Mouse (Mus musculus) intestine, embryonic 16.5 days (tissue): Measurements from ENCODE around the gene Kansl3. TPM values are rescaled to one million over a fixed set of nuclear protein-coding genes. Genes with fewer than 3 reads are reported as not detected.

Experiments
- ATAC-seq: fragments of 200-750 bp; cut with Nextera tagmentation; 2 replicates; pipeline ENCODE4 v1.8.0; 2017; ENCODE audit warnings: moderate TSS enrichment, moderate library complexity
- H3K27ac ChIP-seq: fragments of 300-500 bp; sonication (generic); 2 replicates; pipeline ENCODE4 v1.5.1; 2014; ENCODE audit warnings: mild to moderate bottlenecking, low read length
- H3K27me3 ChIP-seq: fragments of 300-500 bp; sonication (generic); replicated peaks from 2 replicates; pipeline ENCODE4 v1.6.1; 2014; ENCODE audit warnings: low read length, control low read depth, mixed read lengths; ENCODE audit not compliant: control insufficient read depth, insufficient read depth
- H3K36me3 ChIP-seq: fragments of 300-500 bp; sonication (generic); 2 replicates; pipeline ENCODE4 v1.6.1; 2014; ENCODE audit warnings: low read length, control low read depth; ENCODE audit not compliant: control insufficient read depth, insufficient read depth
- H3K4me1 ChIP-seq: fragments of 300-500 bp; sonication (generic); 2 replicates; pipeline ENCODE4 v1.6.1; 2014; ENCODE audit warnings: low read length, control low read depth, mixed read lengths; ENCODE audit not compliant: control insufficient read depth, insufficient read depth
- H3K4me2 ChIP-seq: fragments of 300-500 bp; sonication (generic); 2 replicates; pipeline ENCODE4 v1.6.1; 2014; ENCODE audit warnings: low read depth, low read length, control low read depth
- H3K4me3 ChIP-seq: fragments of 300-500 bp; sonication (generic); 2 replicates; pipeline ENCODE4 v1.5.1; 2014; ENCODE audit warnings: mild to moderate bottlenecking, low read length
- H3K9ac ChIP-seq: fragments of 300-500 bp; sonication (generic); 2 replicates; pipeline ENCODE4 v1.6.1; 2014; ENCODE audit warnings: low read depth, low read length
- H3K9me3 ChIP-seq: fragments of 300-500 bp; sonication (generic); 2 replicates; pipeline ENCODE4 v1.6.1; 2016; ENCODE audit warnings: low read length, control low read depth; ENCODE audit not compliant: control insufficient read depth
- WGBS: fragments of 180-500 bp; shearing (Covaris S2); extraction: QIAGEN DNeasy Blood & Tissue Kit; methylation state at CpG from one replicate; pipeline ENCODE4 v1.1.7; 2014; 5-methylcytosine and 5-hydroxymethylcytosine counted together
- microRNA-seq: library from miRNA; unstranded; fragments of <30 nt; microRNA quantifications from one replicate; pipeline ENCODE4, GENCODE M21; 2016
- polyA plus RNA-seq: library from polyadenylated mRNA; unstranded; fragments of >200 nt; fragmentation: Nextera tagmentation; extraction: Ambion mirVana; gene quantifications from 2 replicates; pipeline ENCODE4 v1.2.1, GENCODE M21; 2015

Kansl3 gene
- polyA plus RNA-seq, 1 experiment from 2014 or later, result 33.8 TPM

GRCm38 (mm10) chr1:36299126-36299525, 69.9 kb downstream of the Kansl3 start:
- no peak for ATAC-seq
- peaks cover 6% of the 10 kb centered on the region; the same call in 1 of the 2 replicates for H3K4me1 ChIP-seq
- no peak overlapping the region for H3K4me3 ChIP-seq
- H3K27me3 ChIP-seq, result peaks cover 5% of the 10 kb centered on the region; the same call in 1 of the 2 replicates
- no peak overlapping the region for H3K4me2 ChIP-seq
- H3K27ac ChIP-seq, result no peak overlapping the region
- H3K9me3 ChIP-seq, result no peaks in the 10 kb centered on the region
- H3K36me3 ChIP-seq, result no peaks in the 10 kb centered on the region
- 33% methylated on average over 13 of the region's 13 CpGs for WGBS
- no peak overlapping the region for H3K9ac ChIP-seq

- Histone ChIP-seq H3K36me3 (no peaks in the 10 kb centered on the region), H3K4me3 (no peak overlapping the region), H3K9me3 (no peaks in the 10 kb centered on the region), H3K27me3 (peaks cover 5% of the 10 kb centered on the region; the same call in 1 of the 2 replicates), H3K4me2 (no peak overlapping the region), H3K4me1 (peaks cover 4% of the 10 kb centered on the region; the same call in 1 of the 2 replicates), H3K9ac (no peak overlapping the region), H3K27ac (no peak overlapping the region)
- no peak for ATAC-seq
- 70% methylated on average over 4 of the region's 4 CpGs for WGBS
These were observed 70.9 kb downstream of the Kansl3 start for GRCm38 (mm10) chr1:36298107-36298506.

- 67% methylated on average over 9 of the region's 9 CpGs for WGBS
- no peaks in the 10 kb centered on the region for H3K9me3 ChIP-seq
- peaks cover 3% of the 10 kb centered on the region; the same call in 1 of the 2 replicates for H3K27me3 ChIP-seq
- no peak overlapping the region for H3K27ac ChIP-seq
- no peak overlapping the region for H3K4me2 ChIP-seq
- no peaks in the 10 kb centered on the region for H3K4me1 ChIP-seq
- H3K36me3 ChIP-seq, result no peaks in the 10 kb centered on the region
- ATAC-seq, result no peak
- no peak overlapping the region for H3K4me3 ChIP-seq
- no peak overlapping the region for H3K9ac ChIP-seq
These were observed 72.4 kb downstream of the Kansl3 start for GRCm38 (mm10) chr1:36296466-36297149.

GRCm38 (mm10) chr1:36294402-36294801, 74.6 kb downstream of the Kansl3 start:
- H3K27ac ChIP-seq, result no peak overlapping the region
- H3K4me3 ChIP-seq, result no peak overlapping the region
- H3K4me2 ChIP-seq, result no peak overlapping the region
- H3K36me3 ChIP-seq, result no peaks in the 10 kb centered on the region
- ATAC-seq, result no peak
- H3K27me3 ChIP-seq, result peaks cover 3% of the 10 kb centered on the region; the same call in 1 of the 2 replicates
- no peak overlapping the region for H3K9ac ChIP-seq
- no peaks in the 10 kb centered on the region for H3K4me1 ChIP-seq
- no peaks in the 10 kb centered on the region for H3K9me3 ChIP-seq
- WGBS, result 66% methylated on average over 3 of the region's 3 CpGs

- Histone ChIP-seq H3K4me1 (no peaks in the 10 kb centered on the region), H3K9me3 (no peaks in the 10 kb centered on the region), H3K4me3 (no peak overlapping the region), H3K27me3 (peaks cover 3% of the 10 kb centered on the region; the same call in 1 of the 2 replicates), H3K36me3 (no peaks in the 10 kb centered on the region), H3K4me2 (no peak overlapping the region), H3K9ac (no peak overlapping the region), H3K27ac (no peak overlapping the region)
- WGBS, result 94% methylated on average over 8 of the region's 8 CpGs
- no peak for ATAC-seq
These were observed 75.5 kb downstream of the Kansl3 start for GRCm38 (mm10) chr1:36293470-36293869.

Small RNA genes within 50 kb of the gene (microRNA-seq; reads per million reads assigned to microRNA genes)
- not detected for gene Mir6898

Other genes with a start within 250 kb of the Kansl3 start
- gene Uggt1, start 124.5 kb downstream of the Kansl3 start, polyA plus RNA-seq, result 44.6 and 49.5 TPM in 2 replicates
- gene Neurl3, start 94.5 kb downstream of the Kansl3 start, polyA plus RNA-seq, result 29.6 and 31.0 TPM in 2 replicates
- 4.1 and 4.8 TPM in 2 replicates for gene Arid5a, start 61.4 kb downstream of the Kansl3 start, polyA plus RNA-seq
- gene Fer1l5, start 3.1 kb upstream of the Kansl3 start, polyA plus RNA-seq, result 0.50 and 0.66 TPM in 2 replicates
- gene Lman2l, start 76.1 kb upstream of the Kansl3 start, polyA plus RNA-seq, result 29.8 and 32.1 TPM in 2 replicates
- gene Cnnm4, start 102.4 kb upstream of the Kansl3 start, polyA plus RNA-seq, result 39.2 and 40.2 TPM in 2 replicates
- gene Cnnm3, start 142.7 kb upstream of the Kansl3 start, polyA plus RNA-seq, result 2.1 and 2.3 TPM in 2 replicates
- gene Ankrd23, start 167.7 kb upstream of the Kansl3 start, polyA plus RNA-seq, result 12.7 and 14.6 TPM in 2 replicates
- 0.37 TPM in 1 of 2 replicates, not detected in the other for gene Gm42417, start 170.2 kb upstream of the Kansl3 start, polyA plus RNA-seq
- gene Ankrd39, start 178.3 kb upstream of the Kansl3 start, polyA plus RNA-seq, result 23.6 and 26.8 TPM in 2 replicates
- 7.4 and 7.9 TPM in 2 replicates for gene Sema4c, start 189.2 kb upstream of the Kansl3 start, polyA plus RNA-seq